Mouse (Mus musculus): ENCODE measurements around the gene Kctd8. TPM values are rescaled to one million over a fixed set of nuclear protein-coding genes. Genes with fewer than 3 reads are reported as not detected.

Kctd8 gene
- polyA plus RNA-seq (2014; fragmentation: Illumina TruSeq; extraction: RNeasy Lipid Tissue Mini Kit (QIAGEN cat#74804); ENCODE audit: low read depth, low replicate concordance), result not detected

DNA sequence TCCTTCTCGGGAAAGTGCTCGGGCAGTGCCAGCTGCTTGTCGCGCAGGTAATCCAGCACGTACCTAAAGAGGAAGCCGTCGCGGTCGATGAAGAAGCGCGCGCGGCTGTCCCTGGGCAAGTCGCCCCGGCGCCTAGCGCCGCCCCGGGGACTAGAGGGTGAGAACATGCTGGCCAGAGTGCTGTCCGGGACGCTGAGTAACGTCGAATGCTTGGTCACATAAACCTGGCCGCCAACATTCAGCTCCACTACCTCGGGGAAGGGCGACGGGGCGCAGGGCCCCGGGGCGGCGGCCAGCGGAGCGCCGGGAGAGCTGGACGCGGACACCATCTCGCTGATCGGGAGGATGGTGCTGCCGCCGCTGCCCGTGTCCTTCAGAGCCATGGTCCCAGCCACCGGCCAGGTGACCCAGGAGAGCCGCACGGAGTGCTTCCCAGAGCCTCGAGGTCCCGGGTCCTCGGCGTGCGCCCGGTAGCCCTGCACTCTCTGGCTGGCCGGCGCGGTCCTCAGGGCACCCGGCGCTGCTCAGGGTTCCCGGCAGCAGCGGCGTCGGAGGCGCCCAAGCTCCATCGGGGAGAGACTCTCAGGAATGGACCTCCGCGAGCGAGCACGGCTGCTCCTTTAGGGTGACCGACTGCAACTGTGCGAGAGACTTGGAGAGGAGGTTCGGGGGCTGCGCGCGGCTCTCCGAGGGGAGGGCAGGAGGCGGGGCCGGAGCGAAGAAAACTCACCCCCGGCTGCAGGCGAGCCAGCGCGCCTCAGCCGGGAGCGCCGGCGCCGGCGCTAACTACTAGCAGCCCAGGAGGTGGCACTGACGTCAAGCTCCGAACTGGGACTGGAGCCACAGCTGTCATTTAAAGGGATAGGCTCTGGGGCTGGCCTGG, at the start of gene Kctd8:
TSS of gene Kctd8 (minus strand) at position 761 of the 883 bp plus-strand sequence.

Other genes starting within 250 kb of the Kctd8 start
- 2.1 TPM for gene Yipf7, start 201.0 kb upstream of the Kctd8 start, polyA plus RNA-seq (2014; fragmentation: Illumina TruSeq; extraction: RNeasy Lipid Tissue Mini Kit (QIAGEN cat#74804); ENCODE audit: low read depth, low replicate concordance)
- 17.2 TPM for gene Guf1, start 215.2 kb upstream of the Kctd8 start, polyA plus RNA-seq (2014; fragmentation: Illumina TruSeq; extraction: RNeasy Lipid Tissue Mini Kit (QIAGEN cat#74804); ENCODE audit: low read depth, low replicate concordance)